Mouse (Mus musculus) myocyte (in vitro differentiated cells): ENCODE data around the gene Neu4.

ENCODE experiments used
- E2F4 ChIP-seq: IDR thresholded peaks from one replicate; pipeline ENCODE4 v1.6.1; 2011; ENCODE audit warnings: mild to moderate bottlenecking, control low read depth, moderate library complexity; ENCODE audit not compliant: insufficient read depth
- MAX ChIP-seq: IDR thresholded peaks from one replicate; pipeline ENCODE4 v1.6.1; 2011; ENCODE audit warnings: low read depth, mild to moderate bottlenecking, control low read depth
- MYOD1 ChIP-seq, 3 experiments: IDR thresholded peaks; one replicate each; pipeline ENCODE4 v1.6.1; 2011; ENCODE audit warnings: control low read depth in 2 of 3, low read depth in 2 of 3, mild to moderate bottlenecking in 2 of 3, moderate library complexity in 1 of 3; ENCODE audit not compliant: insufficient read length in 2 of 3, control insufficient read depth in 1 of 3
- MYOG ChIP-seq, 3 experiments: IDR thresholded peaks; one replicate each; pipeline ENCODE4 v1.6.1; 2011; ENCODE audit warnings: control low read depth in 2 of 3, low read depth in 2 of 3, mild to moderate bottlenecking in 2 of 3; ENCODE audit not compliant: insufficient read length in 2 of 3, control insufficient read depth in 1 of 3, insufficient read depth in 1 of 3
- POLR2A ChIP-seq: IDR thresholded peaks from one replicate; pipeline ENCODE4 v1.6.1; 2011; ENCODE audit warnings: low read depth, mild to moderate bottlenecking, control low read depth, moderate library complexity; ENCODE audit not compliant: insufficient read length
- POLR2AphosphoS2 ChIP-seq: IDR thresholded peaks from one replicate; pipeline ENCODE4 v1.6.1; 2011; ENCODE audit warnings: low read depth, control low read depth; ENCODE audit not compliant: insufficient read length
- SRF ChIP-seq: IDR thresholded peaks from one replicate; pipeline ENCODE4 v1.6.1; 2011; ENCODE audit warnings: low read depth; ENCODE audit not compliant: control insufficient read depth, insufficient read length
- TCF12 ChIP-seq: IDR thresholded peaks from one replicate; pipeline ENCODE4 v1.6.1; 2011; ENCODE audit warnings: mild to moderate bottlenecking, control low read depth; ENCODE audit not compliant: poor library complexity, insufficient read depth, severe bottlenecking
- TCF3 ChIP-seq: IDR thresholded peaks from one replicate; pipeline ENCODE4 v1.6.1; 2011; ENCODE audit warnings: low read depth, control low read depth; ENCODE audit not compliant: insufficient read length
- USF1 ChIP-seq: IDR thresholded peaks from one replicate; pipeline ENCODE4 v1.6.1; 2011; ENCODE audit warnings: low read depth, mild to moderate bottlenecking, control low read depth, moderate library complexity

DNA sequence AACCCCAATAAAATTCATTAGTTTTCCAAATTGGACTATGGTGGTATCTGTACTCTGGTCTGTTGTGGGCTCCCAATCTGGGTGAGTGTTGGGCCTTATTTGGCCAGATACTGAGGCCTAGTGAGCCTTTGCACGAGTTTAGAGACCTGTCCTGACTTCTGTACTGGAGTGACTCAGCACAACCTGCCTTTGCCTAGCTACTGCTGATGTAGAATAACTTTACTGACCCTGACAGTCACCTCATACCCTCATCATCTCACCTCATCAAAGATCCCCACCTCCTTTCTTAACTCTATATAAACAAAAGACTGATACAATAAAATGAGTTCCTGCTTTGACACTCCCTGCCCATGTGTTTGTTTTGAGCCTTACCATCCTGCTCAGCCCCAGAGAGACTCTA lies 56.5 kb downstream of the Neu4 start:
- TF ChIP-seq POLR2A (no peak), MAX (no peak), TCF12 (no peak), POLR2AphosphoS2 (no peak), MYOD1 (IDR thresholded peaks at IDR 0.05; ENCODE audit: control insufficient read depth in 1 of 3, insufficient read length in 2 of 3, low read depth in 2 of 3) (no peak), USF1 (no peak), MYOG (IDR thresholded peaks at IDR 0.05; ENCODE audit: control insufficient read depth in 1 of 3, insufficient read depth in 1 of 3, insufficient read length in 2 of 3, low read depth in 2 of 3) (no peak), E2F4 (no peak), SRF (no peak), TCF3 (no peak)
